ENCODE assay signal across 22 mouse cellular contexts in genomic region chr12:76253090-76253489, GRCm38 (mm10). TPM values are rescaled to one million over a fixed set of nuclear protein-coding genes. Genes with fewer than 3 reads are reported as not detected.
"Had no signal": no experiment of that assay in that cellular context is flagged by ENCODE, and none has a peak within 500 bp of the region (broad histone marks: within the 10 kb centered on the region; RNA-seq: fewer than 3 reads in every experiment).

No protein-coding gene starts in this region.

- H3K27me3 ChIP-seq: neural tube, embryonic 15.5 days; stomach, embryonic 15.5 days had no signal

- DNase-seq: retina, postnatal 1 day; right cerebral cortex, adult 18-20 months; right cerebral cortex, postnatal 14 days; right cerebral cortex, postnatal 25 days; right cerebral cortex, postnatal 4 days; spleen, adult 18-20 months; thymus, adult 18-20 months; thymus, adult 2 months; thymus, postnatal 14 days; thymus, postnatal 25 days; thymus, postnatal 36 days; thymus, postnatal 4 days had no signal

- H3K4me2 ChIP-seq: neural tube, embryonic 15.5 days; stomach, embryonic 15.5 days had no signal

- H3K9me3 ChIP-seq: neural tube, embryonic 15.5 days; stomach, embryonic 15.5 days had no signal

- H3K9ac ChIP-seq: neural tube, embryonic 15.5 days; stomach, embryonic 15.5 days had no signal

- H3K27ac ChIP-seq: neural tube, embryonic 15.5 days; stomach, embryonic 15.5 days; stomach, postnatal 0 days had no signal

- H3K36me3 ChIP-seq: neural tube, embryonic 15.5 days; stomach, embryonic 15.5 days had no signal

- H3K4me3 ChIP-seq: neural tube, embryonic 15.5 days; stomach, embryonic 15.5 days had no signal

RNA-seq across cellular contexts. Expression of gene Tex21, which starts 6.5 kb away (rescaled TPM):
- total RNA-seq: neutrophil, adult 5-6 weeks had no signal
- polyA plus RNA-seq: neural tube, embryonic 15.5 days; small intestine, adult 2 months; spleen, adult 2 months; stomach, embryonic 14.5 days; stomach, embryonic 15.5 days; stomach, embryonic 16.5 days; stomach, postnatal 0 days; thymus, adult 2 months; thymus, postnatal 0 days; urinary bladder, adult 2 months had no signal
